Mouse (Mus musculus): ENCODE results near the gene Timm17a.

GRCm38 (mm10) chr1:135347498-135348169 is 34.1 kb upstream of the Timm17a start:
- TF ChIP-seq GATA1 (IDR thresholded peaks at IDR 0.05; ENCODE audit: low read length), result no peak
- no peak for TF ChIP-seq TAL1 (IDR thresholded peaks at IDR 0.05; ENCODE audit: low read length)

All from erythroblast, embryonic 14.5 days (primary cell).